Mouse (Mus musculus) cerebellum, postnatal 10 days (tissue): ENCODE measurements around the gene Gpr146.

ENCODE experiments used
- DNase-seq, 2 experiments: peaks; one replicate each; pipeline ENCODE4 v3.0.0; 2021; ENCODE audit warnings: mixed read lengths in 2 of 2

The Gpr146 gene

GRCm38 (mm10) chr5:139359244-139359643, 18.3 kb upstream of the Gpr146 start:
- no peak for DNase-seq

GRCm38 (mm10) chr5:139363858-139364257, 13.6 kb upstream of the Gpr146 start:
- peak; percentile 86 to 87 for DNase-seq

GRCm38 (mm10) chr5:139364260-139364910, 13.1 kb upstream of the Gpr146 start:
- DNase-seq: peak; percentile 98 to 99

- peak; percentile 64 to 67 for DNase-seq
Observed at GRCm38 (mm10) chr5:139364911-139365571, 12.5 kb upstream of the Gpr146 start.

GRCm38 (mm10) chr5:139365827-139366226, 11.7 kb upstream of the Gpr146 start:
- DNase-seq: no peak

- no peak for DNase-seq
Observed at GRCm38 (mm10) chr5:139366484-139366883, 11.0 kb upstream of the Gpr146 start.

- DNase-seq: no peak
Observed at GRCm38 (mm10) chr5:139367884-139368458, 9.5 kb upstream of the Gpr146 start.

GRCm38 (mm10) chr5:139368638-139369320, 8.7 kb upstream of the Gpr146 start:
- no peak for DNase-seq

- DNase-seq: peak in 1 of 2 experiments; percentile 10
Observed at GRCm38 (mm10) chr5:139370336-139370735, 7.2 kb upstream of the Gpr146 start.

- no peak for DNase-seq
Observed at GRCm38 (mm10) chr5:139371118-139371517, 6.4 kb upstream of the Gpr146 start.

GRCm38 (mm10) chr5:139371631-139372401, 5.7 kb upstream of the Gpr146 start:
- DNase-seq: peak; percentile 95 to 96

GRCm38 (mm10) chr5:139373126-139373525, 4.4 kb upstream of the Gpr146 start:
- no peak for DNase-seq

- DNase-seq: no peak
Observed at GRCm38 (mm10) chr5:139373889-139374444, 3.5 kb upstream of the Gpr146 start.

GRCm38 (mm10) chr5:139374841-139375240, 2.7 kb upstream of the Gpr146 start:
- DNase-seq: no peak

- DNase-seq: no peak
Observed at GRCm38 (mm10) chr5:139378271-139378556, 717 bp downstream of the Gpr146 start.

GRCm38 (mm10) chr5:139378986-139379629, 1.6 kb downstream of the Gpr146 start:
- peak; percentile 60 to 61 for DNase-seq

GRCm38 (mm10) chr5:139379771-139380384, 2.4 kb downstream of the Gpr146 start:
- no peak for DNase-seq

- DNase-seq: peak; percentile 95 to 96
Observed at GRCm38 (mm10) chr5:139380385-139381248, 3.1 kb downstream of the Gpr146 start.

GRCm38 (mm10) chr5:139381586-139382513, 4.4 kb downstream of the Gpr146 start:
- DNase-seq: peak in 1 of 2 experiments; percentile 31
